Mouse (Mus musculus): Measurements from ENCODE around the gene Atp9a. TPM values are rescaled to one million over a fixed set of nuclear protein-coding genes. Genes with fewer than 3 reads are reported as not detected.
A peak's percentile ranks its signal among the peaks of the same experiment; 100 is the strongest.

The Atp9a gene
- polyA plus RNA-seq, 1 experiment from 2014 or later, result 35.2 TPM

DNA sequence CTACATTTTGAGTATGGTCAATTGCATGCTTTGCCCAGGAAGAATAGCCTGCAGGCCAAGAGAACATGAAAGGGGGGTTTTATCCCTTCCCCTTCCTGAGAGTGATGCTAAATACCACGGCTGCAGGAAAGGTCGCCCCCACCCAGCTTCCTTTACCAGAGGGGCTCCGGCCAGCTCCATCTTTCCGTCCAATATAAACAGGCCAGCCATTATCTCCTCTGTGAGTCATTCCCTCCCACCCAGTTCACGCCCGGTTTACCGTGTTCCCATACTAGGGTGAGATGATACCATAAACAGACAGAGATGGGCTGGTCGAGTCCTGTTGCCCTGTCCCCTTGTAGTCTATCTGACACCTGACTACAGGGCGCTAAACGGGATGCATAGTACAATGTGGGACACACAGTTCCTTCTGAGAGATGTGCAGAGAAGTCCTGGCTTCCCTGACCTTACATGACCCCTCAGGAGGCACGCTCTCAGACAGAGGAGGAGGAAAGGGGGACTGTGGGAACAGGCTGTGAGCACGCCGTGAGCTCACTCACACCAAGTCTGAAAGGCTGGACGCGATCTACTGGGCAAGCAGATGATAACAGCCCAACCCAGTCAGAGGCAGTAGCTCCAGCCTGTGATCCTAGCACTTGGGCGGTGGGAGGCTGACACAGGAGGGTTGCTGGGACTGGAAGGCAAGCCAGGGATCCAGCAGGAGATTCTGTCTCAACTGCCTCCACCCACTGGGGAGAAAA, 85.5 kb downstream of the Atp9a start:
- Histone ChIP-seq H3K27ac (no peak overlapping the region), H3K36me3 (ENCODE audit: poor library complexity, severe bottlenecking) (peaks cover 54% of the 10 kb centered on the region), H3K4me2 (no peak overlapping the region), H3K9me3 (replicated peaks) (no peaks in the 10 kb centered on the region), H3K4me3 (no peak overlapping the region), H3K9ac (no peak overlapping the region), H3K27me3 (no peaks in the 10 kb centered on the region), H3K4me1 (no peaks in the 10 kb centered on the region)
- ATAC-seq, result no peak
- 86% methylated on average over 16 of the region's 16 CpGs for WGBS

DNA sequence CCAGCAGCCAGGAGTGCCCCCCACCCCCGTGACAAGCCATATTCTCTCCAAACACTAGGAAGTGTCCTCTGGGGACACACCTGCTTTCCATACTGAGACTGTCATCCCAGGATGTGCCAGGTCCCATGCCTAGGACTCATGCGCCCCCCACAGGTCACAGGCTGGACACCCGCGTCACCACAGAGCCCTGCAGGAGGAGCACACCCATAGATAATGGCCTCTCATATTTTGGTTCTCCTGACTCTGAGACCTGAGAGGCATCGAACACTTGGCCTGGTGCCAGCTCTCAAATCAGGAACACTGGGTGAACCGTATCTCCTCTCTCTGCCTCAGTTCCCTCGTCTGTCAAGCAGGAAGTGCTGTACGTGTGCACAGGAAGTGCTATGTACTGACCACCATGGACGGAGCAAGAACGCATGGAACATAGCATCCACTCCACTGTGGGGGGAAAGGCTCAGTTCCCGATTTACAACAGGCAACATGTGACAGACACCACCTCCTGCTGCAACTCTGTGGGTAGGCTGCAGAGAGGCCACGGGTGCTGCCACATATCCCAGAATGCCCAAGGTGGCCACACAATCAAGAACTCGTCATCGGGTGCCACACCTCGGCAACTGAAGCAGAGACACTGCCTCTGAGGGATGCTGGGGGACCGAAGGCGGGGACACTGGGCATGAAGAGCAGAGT, 87.1 kb downstream of the Atp9a start:
- Histone ChIP-seq H3K27me3 (no peaks in the 10 kb centered on the region), H3K36me3 (ENCODE audit: poor library complexity, severe bottlenecking) (peaks cover 52% of the 10 kb centered on the region), H3K9me3 (replicated peaks) (no peaks in the 10 kb centered on the region), H3K4me2 (no peak overlapping the region), H3K9ac (no peak overlapping the region), H3K27ac (no peak overlapping the region), H3K4me3 (no peak overlapping the region), H3K4me1 (no peaks in the 10 kb centered on the region)
- ATAC-seq, result 0 out of 2 replicates have a peak, but pooled peaks have one; percentile 13
- WGBS, result 79% methylated on average over 17 of the region's 17 CpGs

- 79% methylated on average over 9 of the region's 9 CpGs for WGBS
Observed at GRCm38 (mm10) chr2:168654482-168654881, 87.7 kb downstream of the Atp9a start.

DNA sequence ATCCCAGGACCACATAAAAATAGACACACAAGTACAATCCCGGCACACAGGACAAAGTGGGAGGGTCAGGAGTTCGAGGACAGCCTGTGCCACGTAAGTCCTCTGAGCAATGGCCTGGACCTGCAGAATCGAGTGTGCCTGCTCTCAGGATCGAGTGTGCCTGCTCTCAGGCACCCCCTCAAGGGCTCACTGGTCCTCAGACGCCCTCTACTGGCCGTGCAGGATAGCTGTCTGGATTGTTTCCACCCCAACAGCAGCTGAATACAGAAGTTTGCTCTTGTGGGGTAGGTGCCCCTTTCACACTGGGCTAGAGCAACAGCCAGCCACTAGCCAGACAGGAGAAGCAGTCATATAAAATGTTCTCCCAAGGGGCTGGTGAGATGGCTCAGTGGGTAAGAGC, 90.5 kb downstream of the Atp9a start:
- no peak overlapping the region for H3K4me3 ChIP-seq
- no peak for ATAC-seq

More at GRCm38 (mm10) chr2:168654482-168654881, 87.7 kb downstream of the Atp9a start:
- Histone ChIP-seq H3K27me3 (no peaks in the 10 kb centered on the region), H3K4me3 (no peak overlapping the region), H3K4me2 (no peak overlapping the region), H3K36me3 (ENCODE audit: poor library complexity, severe bottlenecking) (peaks cover 53% of the 10 kb centered on the region), H3K27ac (no peak overlapping the region), H3K9ac (no peak overlapping the region), H3K9me3 (replicated peaks) (no peaks in the 10 kb centered on the region), H3K4me1 (no peaks in the 10 kb centered on the region)
- ATAC-seq, result no peak

GRCm38 (mm10) chr2:168648171-168648570, 94.0 kb downstream of the Atp9a start:
- ATAC-seq, result no peak
- Histone ChIP-seq H3K4me2 (no peak overlapping the region), H3K9ac (no peak overlapping the region), H3K36me3 (ENCODE audit: poor library complexity, severe bottlenecking) (peaks cover 78% of the 10 kb centered on the region), H3K4me3 (no peak overlapping the region), H3K27ac (no peak overlapping the region), H3K4me1 (peaks cover 11% of the 10 kb centered on the region), H3K27me3 (no peaks in the 10 kb centered on the region), H3K9me3 (replicated peaks) (no peaks in the 10 kb centered on the region)
- 90% methylated on average over 8 of the region's 8 CpGs for WGBS

More for the DNA sequence above, 90.5 kb downstream of the Atp9a start:
- Histone ChIP-seq H3K27ac (no peak overlapping the region), H3K36me3 (ENCODE audit: poor library complexity, severe bottlenecking) (peaks cover 68% of the 10 kb centered on the region), H3K27me3 (no peaks in the 10 kb centered on the region), H3K9me3 (replicated peaks) (no peaks in the 10 kb centered on the region), H3K4me1 (no peaks in the 10 kb centered on the region), H3K9ac (no peak overlapping the region), H3K4me2 (no peak overlapping the region)
- 48% methylated on average over 7 of the region's 7 CpGs for WGBS

DNA sequence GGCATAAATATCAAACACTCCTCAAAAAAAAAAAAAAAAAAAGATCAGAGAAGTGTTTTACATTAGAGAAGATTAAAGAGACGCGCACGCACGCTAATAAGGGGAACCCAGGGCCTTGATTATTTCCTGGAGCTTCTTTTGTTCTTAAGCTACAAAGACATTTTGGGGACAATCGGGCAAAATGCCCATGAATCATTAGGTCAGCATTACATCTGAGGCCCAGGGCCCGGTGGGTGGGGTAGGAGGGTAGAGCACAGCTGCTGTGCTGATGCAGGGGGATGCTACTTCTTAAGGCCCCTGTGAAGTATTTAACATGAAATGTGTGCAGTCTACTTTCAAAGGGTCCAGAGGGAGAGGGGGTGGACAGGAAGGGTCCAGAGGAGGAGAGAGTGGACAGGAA, 97.4 kb downstream of the Atp9a start:
- Histone ChIP-seq H3K9ac (no peak overlapping the region), H3K4me2 (no peak overlapping the region), H3K27me3 (no peaks in the 10 kb centered on the region), H3K9me3 (replicated peaks) (no peaks in the 10 kb centered on the region), H3K4me3 (no peak overlapping the region), H3K36me3 (ENCODE audit: poor library complexity, severe bottlenecking) (peaks cover 79% of the 10 kb centered on the region), H3K4me1 (peaks cover 31% of the 10 kb centered on the region), H3K27ac (no peak overlapping the region)
- no peak for ATAC-seq
- 13% methylated on average over 6 of the region's 6 CpGs for WGBS

DNA sequence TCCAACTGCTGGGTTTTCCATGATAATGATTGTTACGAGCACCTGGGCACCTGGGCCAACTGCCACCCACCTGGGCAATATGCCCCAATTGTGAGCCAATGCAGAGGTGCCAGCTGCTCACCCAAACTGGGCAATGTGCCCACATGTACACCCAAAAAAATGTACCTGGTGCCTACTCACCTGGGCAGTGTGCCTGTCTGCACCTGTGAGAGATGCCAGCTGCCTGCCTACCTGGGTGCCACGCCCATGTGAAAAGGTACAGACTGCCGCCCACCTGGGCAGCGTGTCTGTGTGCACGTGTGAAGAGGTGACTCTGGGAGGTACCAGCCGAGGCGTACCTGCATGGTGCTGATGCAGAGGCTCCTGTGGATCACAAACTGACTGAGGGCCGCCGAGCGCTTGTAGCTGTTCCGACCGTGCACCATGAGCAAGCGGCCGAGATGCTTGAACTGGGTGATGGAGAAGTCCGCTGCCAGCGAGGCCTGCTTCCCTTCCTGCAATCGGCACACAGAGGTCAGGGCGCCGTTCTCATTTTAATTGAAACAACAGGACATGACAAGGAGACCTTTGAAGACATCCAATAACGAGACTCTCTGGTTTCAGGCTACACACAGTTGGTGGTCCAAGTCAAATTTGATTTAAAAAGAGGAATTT, 98.6 kb downstream of the Atp9a start:
- Histone ChIP-seq H3K4me3 (no peak overlapping the region), H3K27me3 (no peaks in the 10 kb centered on the region), H3K4me1 (peaks cover 31% of the 10 kb centered on the region), H3K9me3 (replicated peaks) (no peaks in the 10 kb centered on the region), H3K4me2 (no peak overlapping the region), H3K36me3 (ENCODE audit: poor library complexity, severe bottlenecking) (peaks cover 77% of the 10 kb centered on the region), H3K9ac (no peak overlapping the region), H3K27ac (no peak overlapping the region)
- 75% methylated on average over 20 of the region's 20 CpGs for whole genome bisulfite sequencing
- no peak for ATAC-seq

DNA sequence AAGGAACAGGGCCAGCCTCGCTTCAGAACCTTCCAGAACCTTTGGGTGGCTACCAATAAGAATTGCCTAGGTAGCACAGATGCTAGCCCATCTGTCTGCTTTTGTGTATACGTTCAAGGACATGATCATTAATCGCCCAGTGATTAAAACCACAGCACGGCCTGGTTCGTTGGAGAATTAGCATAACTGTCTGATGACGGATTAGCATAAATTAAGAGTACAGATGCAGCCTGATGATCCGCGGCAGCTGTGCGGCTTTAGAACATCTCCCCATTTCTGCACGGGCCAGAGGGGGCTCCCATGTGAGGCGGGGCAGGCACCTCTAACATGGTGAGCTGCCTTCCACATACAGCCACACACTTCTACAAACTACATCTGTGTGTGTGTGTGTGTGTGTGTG, 100.0 kb downstream of the Atp9a start:
- Histone ChIP-seq H3K27me3 (no peaks in the 10 kb centered on the region), H3K9ac (no peak overlapping the region), H3K4me1 (peaks cover 31% of the 10 kb centered on the region), H3K27ac (peak overlapping the region; percentile 80), H3K4me2 (no peak overlapping the region), H3K9me3 (replicated peaks) (no peaks in the 10 kb centered on the region), H3K36me3 (ENCODE audit: poor library complexity, severe bottlenecking) (peaks cover 76% of the 10 kb centered on the region), H3K4me3 (no peak overlapping the region)
- ATAC-seq, result peak; percentile 65; the same call in 1 of the 2 replicates
- 25% methylated on average over 11 of the region's 11 CpGs for WGBS

DNA sequence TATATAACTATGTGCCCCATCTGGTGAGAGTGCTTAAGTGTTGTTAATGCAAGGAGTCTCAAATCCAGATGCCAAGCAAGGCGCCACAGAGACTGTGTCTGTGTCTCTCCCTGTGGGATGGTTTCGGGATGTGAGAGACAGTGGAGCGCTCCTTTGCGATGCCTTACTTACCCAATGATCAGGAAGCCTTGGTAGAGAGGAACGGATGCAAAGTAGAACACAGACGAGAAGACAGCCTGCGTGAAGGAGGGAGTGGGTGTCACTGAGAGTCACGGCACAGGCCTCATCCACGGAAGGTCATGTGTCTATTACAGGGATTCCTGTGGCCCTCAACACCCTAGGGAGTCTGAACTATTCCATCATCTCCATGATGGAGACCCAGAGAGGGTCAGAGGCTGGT, 101.7 kb downstream of the Atp9a start:
- 96% methylated on average over 9 of the region's 9 CpGs for WGBS
- H3K4me3 ChIP-seq, result no peak overlapping the region
- H3K4me2 ChIP-seq, result no peak overlapping the region
- no peak for ATAC-seq
- peaks cover 78% of the 10 kb centered on the region for H3K36me3 ChIP-seq (ENCODE audit: poor library complexity, severe bottlenecking)
- no peaks in the 10 kb centered on the region for H3K9me3 ChIP-seq (replicated peaks)
- H3K4me1 ChIP-seq, result peaks cover 31% of the 10 kb centered on the region
- no peak overlapping the region for H3K27ac ChIP-seq
- H3K27me3 ChIP-seq, result no peaks in the 10 kb centered on the region
- no peak overlapping the region for H3K9ac ChIP-seq

- Histone ChIP-seq H3K9me3 (replicated peaks) (no peaks in the 10 kb centered on the region), H3K4me2 (no peak overlapping the region), H3K27ac (no peak overlapping the region), H3K9ac (no peak overlapping the region), H3K4me3 (no peak overlapping the region), H3K4me1 (no peaks in the 10 kb centered on the region), H3K36me3 (ENCODE audit: poor library complexity, severe bottlenecking) (peaks cover 61% of the 10 kb centered on the region), H3K27me3 (no peaks in the 10 kb centered on the region)
- ATAC-seq, result no peak
- 90% methylated on average over 7 of the region's 7 CpGs for WGBS
Observed at GRCm38 (mm10) chr2:168634881-168635280, 107.3 kb downstream of the Atp9a start.

DNA sequence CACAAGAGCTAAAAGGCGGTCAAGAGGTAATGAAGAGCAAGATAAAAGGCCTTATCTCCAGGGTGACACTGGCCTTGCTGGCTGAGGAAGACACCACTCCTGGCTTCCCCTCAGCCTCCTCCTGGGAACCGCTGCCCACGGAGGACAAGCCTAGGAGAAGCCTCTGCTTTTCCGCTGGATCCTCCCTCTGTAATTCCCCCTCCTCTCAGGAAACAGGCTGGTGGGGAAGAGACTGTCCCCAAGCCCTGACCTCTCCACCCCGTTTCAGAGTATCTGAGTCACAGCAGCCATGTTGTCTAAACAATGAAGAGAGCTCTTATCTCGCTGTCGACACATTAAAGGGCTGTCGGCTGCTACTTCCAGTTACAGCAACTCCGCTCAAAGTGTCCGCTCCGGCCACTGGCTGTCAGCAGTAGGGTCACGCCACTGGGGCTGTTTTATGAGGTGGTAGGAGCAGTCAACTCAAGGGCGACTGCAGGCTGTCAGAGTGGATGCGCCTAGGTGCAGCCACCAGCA, 108.8 kb downstream of the Atp9a start:
- Histone ChIP-seq H3K4me2 (no peak overlapping the region), H3K4me3 (no peak overlapping the region), H3K27me3 (no peaks in the 10 kb centered on the region), H3K27ac (no peak overlapping the region), H3K9ac (no peak overlapping the region), H3K4me1 (no peaks in the 10 kb centered on the region), H3K9me3 (replicated peaks) (no peaks in the 10 kb centered on the region), H3K36me3 (ENCODE audit: poor library complexity, severe bottlenecking) (peaks cover 49% of the 10 kb centered on the region)
- WGBS, result 66% methylated on average over 14 of the region's 14 CpGs
- ATAC-seq, result no peak

GRCm38 (mm10) chr2:168632543-168632942, 109.7 kb downstream of the Atp9a start:
- Histone ChIP-seq H3K27ac (no peak overlapping the region), H3K4me2 (no peak overlapping the region), H3K9me3 (replicated peaks) (no peaks in the 10 kb centered on the region), H3K4me3 (no peak overlapping the region), H3K36me3 (ENCODE audit: poor library complexity, severe bottlenecking) (peaks cover 40% of the 10 kb centered on the region), H3K4me1 (peaks cover 4% of the 10 kb centered on the region; the same call in 1 of the 2 replicates), H3K27me3 (no peaks in the 10 kb centered on the region), H3K9ac (no peak overlapping the region)
- ATAC-seq, result no peak
- 83% methylated on average over 6 of the region's 6 CpGs for whole genome bisulfite sequencing

Data from forebrain, embryonic 13.5 days (tissue).